Mouse (Mus musculus) thymus, adult 2 months (tissue): Measurements from ENCODE around the gene Pnp2. TPM values are rescaled to one million over a fixed set of nuclear protein-coding genes. Genes with fewer than 3 reads are reported as not detected.
"Not testable (repeated sequence)": the region's sequence is repeated elsewhere in the genome, so short reads cannot be mapped to it uniquely, and the experiment has no call there.

Experiments
- DNase-seq: peaks from one replicate; pipeline ENCODE4 v3.0.0; 2021
- H3K27ac ChIP-seq: fragments of 200-500 bp; 2 replicates; pipeline ENCODE4 v1.5.1; 2012; ENCODE audit warnings: low read length, control low read depth; ENCODE audit not compliant: control insufficient read depth, insufficient read depth
- H3K27me3 ChIP-seq: fragments of 200-500 bp; 2 replicates; pipeline ENCODE4 v1.6.1; 2012; ENCODE audit warnings: mild to moderate bottlenecking, low read length, moderate library complexity, mixed read lengths; ENCODE audit not compliant: control insufficient read depth, insufficient read depth
- H3K36me3 ChIP-seq: fragments of 200-500 bp; 2 replicates; pipeline ENCODE4 v1.6.1; 2012; ENCODE audit warnings: mild to moderate bottlenecking, low read length, moderate library complexity; ENCODE audit not compliant: control insufficient read depth, insufficient read depth
- H3K4me1 ChIP-seq: fragments of 200-500 bp; replicated peaks from 2 replicates; pipeline ENCODE4 v1.6.1; 2012; ENCODE audit warnings: low read length; ENCODE audit not compliant: control insufficient read depth, insufficient read depth
- H3K4me3 ChIP-seq: fragments of 200-500 bp; 2 replicates; pipeline ENCODE4 v1.5.1; 2012; ENCODE audit warnings: mild to moderate bottlenecking, low read length, control low read depth, moderate library complexity; ENCODE audit not compliant: control insufficient read depth, insufficient read depth
- CTCF ChIP-seq: fragments of 200-500 bp; IDR thresholded peaks from 2 replicates; pipeline ENCODE4 v1.5.1; 2012; ENCODE audit warnings: mild to moderate bottlenecking, control low read depth, low read length, moderate library complexity, borderline replicate concordance; ENCODE audit not compliant: control insufficient read depth, poor library complexity, insufficient read depth; ENCODE audit errors: extremely low read depth
- POLR2A ChIP-seq: fragments of 200-500 bp; IDR thresholded peaks from 2 replicates; pipeline ENCODE4 v1.6.1; 2012; ENCODE audit warnings: mild to moderate bottlenecking, low read length, control low read depth, moderate library complexity; ENCODE audit not compliant: control insufficient read depth, poor library complexity, insufficient read depth; ENCODE audit errors: extremely low read depth
- WGBS: fragments of 180-500 bp; shearing (Covaris S2); methylation state at CpG from one replicate; pipeline ENCODE4 v1.1.7; 2018; 5-methylcytosine and 5-hydroxymethylcytosine counted together
- polyA plus RNA-seq: library from polyadenylated mRNA; depleted of rRNA; stranded (reverse); fragments of >200 nt; gene quantifications from 2 replicates; pipeline ENCODE4 v1.2.3, GENCODE M21; 2012

The Pnp2 gene
- polyA plus RNA-seq, 1 experiment = 0.93 TPM

DNA sequence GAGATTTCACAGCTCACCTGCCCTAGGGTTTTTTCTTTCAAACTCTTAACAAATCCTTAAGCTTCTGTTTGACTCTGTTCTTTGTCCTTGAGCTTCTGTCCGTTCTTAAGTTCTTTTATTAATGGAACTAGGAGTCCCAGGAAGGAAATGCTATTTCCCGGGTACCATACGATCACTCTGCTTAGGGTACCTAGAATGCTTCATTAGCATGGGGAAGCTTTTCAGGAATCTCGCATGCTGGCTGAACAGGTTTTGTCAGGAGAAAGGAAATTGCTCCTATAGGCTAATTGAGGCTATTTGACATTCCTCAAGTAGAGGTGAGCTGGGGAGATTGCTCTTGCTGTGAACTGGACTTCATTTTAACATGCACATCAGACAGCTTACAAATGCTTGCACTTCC lies 17.9 kb downstream of the Pnp2 start:
- DNase-seq = no peak
- Histone ChIP-seq H3K27me3 (no peaks in the 10 kb centered on the region), H3K36me3 (no peaks in the 10 kb centered on the region), H3K27ac (no peak overlapping the region), H3K4me3 (no peak overlapping the region), H3K4me1 (peaks cover 11% of the 10 kb centered on the region)
- TF ChIP-seq CTCF = no peak
- no peak for TF ChIP-seq POLR2A
- 72% methylated on average over 4 of the region's 4 CpGs for WGBS

DNA sequence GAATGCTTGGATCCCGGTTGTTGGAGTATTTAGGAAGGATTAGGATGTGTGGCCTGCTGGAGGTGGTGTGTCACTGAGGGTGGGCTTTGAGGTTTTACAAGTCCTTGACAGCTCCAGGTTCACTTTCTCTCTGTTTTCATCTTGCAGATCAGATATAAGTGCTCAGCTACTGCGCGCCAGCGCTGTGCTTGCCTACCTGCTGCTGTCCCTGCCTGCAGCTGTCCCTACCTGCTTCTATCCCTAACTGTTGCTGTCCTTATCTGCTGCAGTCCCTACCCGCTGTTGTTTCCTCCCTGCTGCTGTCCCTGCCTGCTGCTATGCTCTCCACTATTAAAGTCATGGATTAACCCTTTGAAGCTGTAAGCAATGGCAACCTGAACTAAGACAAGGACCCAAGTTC lies 19.2 kb downstream of the Pnp2 start:
- 88% methylated on average over 5 of the region's 5 CpGs for WGBS
- TF ChIP-seq CTCF (no peak), POLR2A (no peak)
- Histone ChIP-seq H3K27me3 (no peaks in the 10 kb centered on the region), H3K27ac (no peak overlapping the region), H3K36me3 (no peaks in the 10 kb centered on the region), H3K4me3 (no peak overlapping the region), H3K4me1 (peaks cover 7% of the 10 kb centered on the region)
- no peak for DNase-seq

DNA sequence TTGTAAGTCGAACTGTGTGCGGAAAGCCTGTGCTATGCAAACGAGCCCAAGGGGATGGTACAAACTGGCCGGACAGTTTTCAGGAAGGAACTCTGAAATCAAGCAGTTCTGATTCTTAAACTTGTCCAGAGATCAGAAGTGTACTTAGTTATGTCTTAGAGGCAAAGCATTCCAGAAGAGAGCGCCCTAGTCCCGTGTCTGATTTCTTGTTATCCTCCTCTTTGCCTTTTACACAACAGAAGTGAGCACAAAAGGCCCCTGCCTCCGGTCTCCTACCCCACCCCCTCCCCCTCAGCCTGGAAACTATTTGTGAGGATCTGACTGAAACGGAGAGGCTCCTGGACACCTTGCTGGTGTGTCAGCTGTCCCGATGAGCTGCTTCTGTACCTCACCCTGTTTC lies 20.9 kb downstream of the Pnp2 start:
- no peak overlapping the region for H3K4me3 ChIP-seq
- no peak overlapping the region for H3K27ac ChIP-seq
- 58% methylated on average over 9 of the region's 9 CpGs for WGBS
- TF ChIP-seq CTCF = no peak
- no peak for TF ChIP-seq POLR2A
- H3K4me1 ChIP-seq = peaks cover 3% of the 10 kb centered on the region
- no peak for DNase-seq
- H3K27me3 ChIP-seq = no peaks in the 10 kb centered on the region
- no peaks in the 10 kb centered on the region for H3K36me3 ChIP-seq

DNA sequence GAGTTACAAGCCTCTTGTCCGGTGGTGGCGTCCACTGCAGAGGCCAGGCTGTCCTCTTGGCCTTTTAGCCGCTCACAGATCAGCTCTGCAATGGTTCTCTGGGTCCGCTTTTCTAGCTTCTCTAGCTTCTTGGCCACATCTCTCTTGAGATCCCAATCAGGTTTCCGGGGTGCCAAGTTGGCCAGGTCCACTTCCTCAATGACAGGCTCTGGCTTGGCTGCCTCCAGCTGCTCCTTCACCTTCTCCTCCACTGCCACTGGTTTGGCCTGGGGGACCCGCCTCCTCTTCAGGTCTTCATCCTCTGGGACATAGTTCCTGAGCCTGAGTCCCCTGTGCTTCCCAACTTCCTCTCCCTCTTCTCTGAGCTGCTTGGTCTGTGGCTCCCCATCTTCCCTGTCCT lies 22.7 kb downstream of the Pnp2 start:
- H3K4me1 ChIP-seq, H3K36me3 ChIP-seq, H3K27ac ChIP-seq, DNase-seq, H3K4me3 ChIP-seq, H3K27me3 ChIP-seq: not testable (repeated sequence)
- WGBS = 81% methylated on average over 6 of the region's 6 CpGs

DNA sequence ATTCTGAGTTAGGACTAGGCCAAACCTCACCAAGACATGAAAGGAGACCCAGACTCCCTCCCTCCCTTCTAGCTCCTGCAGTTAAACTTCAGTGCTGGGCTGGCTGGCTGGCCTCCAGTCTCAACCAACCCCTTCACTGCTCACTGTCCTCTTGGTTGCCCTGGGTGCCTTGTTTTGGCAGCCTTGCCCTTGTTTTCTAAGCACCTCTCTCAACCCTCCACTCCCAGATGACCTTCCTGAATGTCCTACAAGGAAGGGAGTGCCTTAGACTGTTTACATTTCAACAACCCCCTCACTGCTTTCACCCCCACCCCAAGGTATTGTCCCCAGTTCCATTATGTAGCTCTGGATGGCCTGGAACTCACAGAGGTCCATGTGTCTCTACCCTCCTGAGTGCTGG lies 23.8 kb downstream of the Pnp2 start:
- no peak for DNase-seq
- TF ChIP-seq POLR2A (no peak), CTCF (no peak)
- Histone ChIP-seq H3K36me3 (no peaks in the 10 kb centered on the region), H3K4me1 (peaks cover 3% of the 10 kb centered on the region), H3K27ac (no peak overlapping the region), H3K4me3 (no peak overlapping the region), H3K27me3 (no peaks in the 10 kb centered on the region)

DNA sequence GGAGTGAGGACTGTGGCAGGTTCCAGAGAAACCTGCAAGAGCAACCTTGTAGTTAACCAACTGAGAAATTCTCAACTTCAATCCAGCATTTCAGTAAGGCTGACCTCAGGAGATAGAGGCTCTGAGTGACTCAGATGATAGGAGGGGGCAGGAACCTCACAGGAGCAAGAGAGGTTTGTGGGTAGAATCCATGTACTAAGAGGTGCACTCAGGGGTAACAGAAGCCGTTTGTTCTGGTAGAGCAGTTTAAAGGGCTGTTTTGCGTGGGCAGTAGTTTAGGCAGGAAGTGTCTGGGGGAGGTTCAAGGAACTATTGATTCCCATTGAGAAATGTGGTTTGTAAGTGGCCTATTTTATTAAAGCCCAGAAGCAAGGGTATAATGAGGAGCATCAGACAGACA lies 25.4 kb downstream of the Pnp2 start:
- H3K27ac ChIP-seq = no peak overlapping the region
- H3K4me1 ChIP-seq = peaks cover 3% of the 10 kb centered on the region
- H3K36me3 ChIP-seq = no peaks in the 10 kb centered on the region
- no peak for DNase-seq
- TF ChIP-seq POLR2A (no peak), CTCF (no peak)
- 0% methylated on average over 2 of the region's 2 CpGs for WGBS
- no peaks in the 10 kb centered on the region for H3K27me3 ChIP-seq
- no peak overlapping the region for H3K4me3 ChIP-seq

DNA sequence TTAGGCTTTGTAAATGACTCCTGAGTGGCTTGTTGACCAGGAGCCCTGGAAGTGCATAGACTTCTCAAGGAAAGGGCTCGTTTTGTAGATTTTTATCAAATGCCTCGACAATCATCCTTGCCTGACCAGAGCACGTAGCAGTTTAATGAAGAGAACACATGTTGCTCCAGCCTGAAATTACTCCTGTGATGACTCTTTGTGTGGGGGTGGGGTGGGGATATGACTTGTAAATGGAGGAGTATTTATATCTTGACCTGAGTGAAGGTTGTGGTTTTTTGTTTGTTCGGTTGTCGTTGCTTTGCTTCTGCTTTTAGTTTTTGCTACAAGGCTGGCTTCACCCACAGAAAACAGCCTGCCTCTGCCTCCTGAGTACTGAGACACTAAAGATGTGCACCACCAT lies 26.0 kb downstream of the Pnp2 start:
- no peak for DNase-seq
- TF ChIP-seq CTCF (no peak), POLR2A (no peak)
- Histone ChIP-seq H3K4me3 (no peak overlapping the region), H3K27me3 (no peaks in the 10 kb centered on the region), H3K4me1 (peaks cover 3% of the 10 kb centered on the region), H3K27ac (no peak overlapping the region), H3K36me3 (no peaks in the 10 kb centered on the region)
- WGBS = 45% methylated on average over 5 of the region's 5 CpGs
